Mouse (Mus musculus) olfactory bulb, adult 2 months (tissue): Measurements from ENCODE around the gene Dlk1.

Source experiments
- CTCF ChIP-seq: fragments of 200-500 bp; IDR thresholded peaks from 2 replicates; pipeline ENCODE4 v1.5.1; 2012; ENCODE audit warnings: low read depth, mild to moderate bottlenecking, low read length, moderate library complexity; ENCODE audit not compliant: insufficient read depth
- POLR2A ChIP-seq: fragments of 200-500 bp; IDR thresholded peaks from 2 replicates; pipeline ENCODE4 v1.6.1; 2012; ENCODE audit warnings: mild to moderate bottlenecking, low read depth, low read length, moderate library complexity; ENCODE audit not compliant: insufficient read depth

GRCm38 (mm10) chr12:109410723-109411122 is 41.9 kb upstream of the Dlk1 start:
- TF ChIP-seq CTCF (no peak), POLR2A (no peak)
